Mouse (Mus musculus): Measurements from ENCODE around the gene Plcb4.
"Not testable (repeated sequence)": the region's sequence is repeated elsewhere in the genome, so short reads cannot be mapped to it uniquely, and the experiment has no call there.

Plcb4 gene

GRCm38 (mm10) chr2:135891686-135892085, 232.9 kb downstream of the Plcb4 start:
- DNase-seq (ENCODE audit: low spot score): no peak

- DNase-seq (ENCODE audit: low spot score): no peak
Measured at GRCm38 (mm10) chr2:135894582-135894981, 235.8 kb downstream of the Plcb4 start.

GRCm38 (mm10) chr2:135898025-135898424, 239.2 kb downstream of the Plcb4 start:
- no peak for DNase-seq (ENCODE audit: low spot score)

GRCm38 (mm10) chr2:135899931-135900330, 241.1 kb downstream of the Plcb4 start:
- DNase-seq (ENCODE audit: low spot score): not testable (repeated sequence)

- DNase-seq (ENCODE audit: low spot score): no peak
Measured at GRCm38 (mm10) chr2:135901015-135901414, 242.2 kb downstream of the Plcb4 start.

- DNase-seq (ENCODE audit: low spot score): no peak
Measured at GRCm38 (mm10) chr2:135904262-135904661, 245.5 kb downstream of the Plcb4 start.

- no peak for DNase-seq (ENCODE audit: low spot score)
Measured at GRCm38 (mm10) chr2:135904791-135905190, 246.0 kb downstream of the Plcb4 start.

GRCm38 (mm10) chr2:135914343-135915261, 255.8 kb downstream of the Plcb4 start:
- no peak for DNase-seq (ENCODE audit: low spot score)

GRCm38 (mm10) chr2:135915928-135916327, 257.1 kb downstream of the Plcb4 start:
- DNase-seq (ENCODE audit: low spot score): no peak

GRCm38 (mm10) chr2:135917000-135917399, 258.2 kb downstream of the Plcb4 start:
- DNase-seq (ENCODE audit: low spot score): no peak

GRCm38 (mm10) chr2:135918116-135918515, 259.3 kb downstream of the Plcb4 start:
- no peak for DNase-seq (ENCODE audit: low spot score)

- no peak for DNase-seq (ENCODE audit: low spot score)
Measured at GRCm38 (mm10) chr2:135919641-135920040, 260.8 kb downstream of the Plcb4 start.

- no peak for DNase-seq (ENCODE audit: low spot score)
Measured at GRCm38 (mm10) chr2:135926660-135927343, 268.0 kb downstream of the Plcb4 start.

GRCm38 (mm10) chr2:135929021-135929720, 270.4 kb downstream of the Plcb4 start:
- DNase-seq (ENCODE audit: low spot score): no peak

GRCm38 (mm10) chr2:135930696-135931095, 271.9 kb downstream of the Plcb4 start:
- no peak for DNase-seq (ENCODE audit: low spot score)

GRCm38 (mm10) chr2:135932569-135932968, 273.8 kb downstream of the Plcb4 start:
- no peak for DNase-seq (ENCODE audit: low spot score)

- DNase-seq (ENCODE audit: low spot score): no peak
Measured at GRCm38 (mm10) chr2:135936376-135936775, 277.6 kb downstream of the Plcb4 start.

- DNase-seq (ENCODE audit: low spot score): no peak
Measured at GRCm38 (mm10) chr2:135937646-135938045, 278.8 kb downstream of the Plcb4 start.

- DNase-seq (ENCODE audit: low spot score): no peak
Measured at GRCm38 (mm10) chr2:135939933-135940332, 281.1 kb downstream of the Plcb4 start.

- DNase-seq (ENCODE audit: low spot score): no peak
Measured at GRCm38 (mm10) chr2:135947839-135948238, 289.0 kb downstream of the Plcb4 start.

- no peak for DNase-seq (ENCODE audit: low spot score)
Measured at GRCm38 (mm10) chr2:135954760-135955548, 296.1 kb downstream of the Plcb4 start.

GRCm38 (mm10) chr2:135955796-135956195, 297.0 kb downstream of the Plcb4 start:
- DNase-seq (ENCODE audit: low spot score): no peak

Measured in urinary bladder, postnatal 10 days (tissue).